Mouse (Mus musculus): Measurements from ENCODE around the gene 1700013H16Rik. TPM values are rescaled to one million over a fixed set of nuclear protein-coding genes. Genes with fewer than 3 reads are reported as not detected.

Gene 1700013H16Rik
- polyA plus RNA-seq, 1 experiment from 2014 or later = not detected

DNA sequence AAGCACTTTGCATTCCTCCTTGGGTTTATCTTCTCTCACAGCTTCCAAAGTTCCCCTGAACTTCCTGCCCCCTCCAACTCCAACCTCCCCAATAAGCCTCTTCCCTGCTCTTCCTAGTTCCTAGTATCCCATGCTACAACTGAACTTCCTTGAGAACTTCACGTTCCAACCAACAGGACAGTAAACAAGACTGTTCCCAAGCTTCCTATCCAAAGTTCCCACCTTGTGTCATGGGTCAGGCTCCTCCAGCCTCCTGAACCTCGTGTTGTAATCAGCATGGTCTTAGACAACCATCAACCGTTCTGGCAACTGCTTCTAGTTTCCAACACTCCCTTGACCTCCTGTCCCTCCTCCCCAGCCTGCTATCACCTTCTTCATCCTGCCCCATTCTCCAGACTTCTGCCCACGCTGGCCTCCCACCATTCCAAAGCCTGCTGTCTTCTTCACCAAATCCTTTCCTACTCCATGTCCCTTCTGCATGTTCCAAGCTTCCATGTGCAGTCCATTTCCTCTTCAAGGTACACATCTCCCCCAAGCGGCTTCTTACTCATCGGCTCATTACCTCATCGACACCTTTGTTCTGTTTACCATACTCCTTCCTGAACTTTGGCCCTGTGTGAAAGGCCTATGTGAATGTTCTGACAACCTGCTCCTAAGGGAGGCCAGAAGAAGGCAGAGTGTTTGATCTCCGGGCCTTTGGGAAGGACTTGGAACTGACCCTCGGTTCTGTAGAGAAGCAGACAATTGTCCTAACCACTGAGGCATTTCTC lies 63.4 kb downstream of the 1700013H16Rik start:
- no peaks in the 10 kb centered on the region for H3K9me3 ChIP-seq
- ATAC-seq (ENCODE audit: insufficient number of reproducible peaks, insufficient read depth, low FRiP score, low TSS enrichment, low read depth) = no peak
- no peaks in the 10 kb centered on the region for H3K27me3 ChIP-seq
- no peak overlapping the region for H3K4me3 ChIP-seq (replicated peaks)
- no peaks in the 10 kb centered on the region for H3K36me3 ChIP-seq
- H3K9ac ChIP-seq (replicated peaks) = no peak overlapping the region
- H3K4me2 ChIP-seq = no peak overlapping the region
- no peaks in the 10 kb centered on the region for H3K4me1 ChIP-seq (replicated peaks)
- H3K27ac ChIP-seq = no peak overlapping the region
- WGBS = 83% methylated on average over 9 of the region's 9 CpGs

DNA sequence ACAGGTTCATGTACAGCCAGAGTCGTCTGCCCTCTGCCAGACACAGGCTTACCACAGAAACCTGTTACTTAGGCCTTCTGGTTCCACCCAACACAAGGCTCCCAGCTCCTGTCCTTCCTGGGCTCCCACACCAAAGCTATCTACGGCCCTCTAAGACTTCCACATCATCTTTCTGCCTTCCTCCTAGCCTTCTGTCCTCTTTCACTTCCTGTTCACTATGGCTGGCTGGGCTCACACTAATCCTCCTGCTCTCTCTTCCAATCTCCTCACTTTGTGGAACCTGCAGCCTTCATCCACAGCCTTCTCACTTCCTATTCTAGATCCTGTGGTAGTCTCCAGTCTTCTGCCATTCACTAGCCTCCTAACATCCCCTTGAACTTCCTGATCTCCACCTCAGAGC lies 64.5 kb downstream of the 1700013H16Rik start:
- Histone ChIP-seq H3K9ac (replicated peaks) (no peak overlapping the region), H3K9me3 (no peaks in the 10 kb centered on the region), H3K27ac (no peak overlapping the region), H3K36me3 (no peaks in the 10 kb centered on the region), H3K4me2 (no peak overlapping the region), H3K27me3 (no peaks in the 10 kb centered on the region), H3K4me1 (replicated peaks) (no peaks in the 10 kb centered on the region), H3K4me3 (replicated peaks) (no peak overlapping the region)
- WGBS = 79% methylated on average over 2 of the region's 2 CpGs
- ATAC-seq (ENCODE audit: insufficient number of reproducible peaks, insufficient read depth, low FRiP score, low TSS enrichment, low read depth) = no peak

Other genes with a start within 250 kb of the 1700013H16Rik start
- 31.6 and 31.9 TPM in 2 replicates for gene Rtl8c, start 149.8 kb downstream of the 1700013H16Rik start, polyA plus RNA-seq (2016; fragmentation: Nextera tagmentation; extraction: Ambion mirVana)
- gene Gm14597, start 148.9 kb downstream of the 1700013H16Rik start, polyA plus RNA-seq (2016; fragmentation: Nextera tagmentation; extraction: Ambion mirVana) = not detected in 2 replicates
- 51.2 and 53.2 TPM in 2 replicates for gene Rtl8a, start 114.1 kb downstream of the 1700013H16Rik start, polyA plus RNA-seq (2016; fragmentation: Nextera tagmentation; extraction: Ambion mirVana)
- gene Rtl8b, start 87.4 kb downstream of the 1700013H16Rik start, polyA plus RNA-seq (2016; fragmentation: Nextera tagmentation; extraction: Ambion mirVana) = 48.0 and 48.2 TPM in 2 replicates
- gene 4930502E18Rik, start 33.0 kb downstream of the 1700013H16Rik start, polyA plus RNA-seq (2016; fragmentation: Nextera tagmentation; extraction: Ambion mirVana) = 0.35 and 0.56 TPM in 2 replicates
- gene Zfp36l3, start 18.6 kb upstream of the 1700013H16Rik start, polyA plus RNA-seq (2016; fragmentation: Nextera tagmentation; extraction: Ambion mirVana) = not detected in 2 replicates
- 0.50 and 0.72 TPM in 2 replicates for gene Xlr, start 39.9 kb upstream of the 1700013H16Rik start, polyA plus RNA-seq (2016; fragmentation: Nextera tagmentation; extraction: Ambion mirVana)